Mouse (Mus musculus): ENCODE data around the gene 4930596D02Rik. TPM values are rescaled to one million over a fixed set of nuclear protein-coding genes. Genes with fewer than 3 reads are reported as not detected.

4930596D02Rik gene
- polyA plus RNA-seq (2015; fragmentation: Nextera tagmentation; extraction: Ambion mirVana) = not detected in 2 replicates

- Histone ChIP-seq H3K27ac (ENCODE audit: low read depth) (no peak within 1 kb of the TSS), H3K4me2 (ENCODE audit: low read depth, low read length) (no peak within 1 kb of the TSS), H3K4me3 (ENCODE audit: low read depth, low read length) (no peak within 1 kb of the TSS), H3K27me3 (ENCODE audit: insufficient read depth, low read length) (no peaks in the 10 kb centered on the region), H3K9me3 (ENCODE audit: low read length) (no peaks in the 10 kb centered on the region), H3K9ac (replicated peaks) (no peak within 1 kb of the TSS), H3K36me3 (replicated peaks; ENCODE audit: insufficient read depth, low read length) (no peaks in the 10 kb centered on the region), H3K4me1 (ENCODE audit: insufficient read depth) (no peaks in the 10 kb centered on the region)
- DNase-seq = no peak
- ATAC-seq = no peak
- TF ChIP-seq EP300 (IDR thresholded peaks at IDR 0.05; ENCODE audit: low read depth) (no peak), CTCF (IDR thresholded peaks at IDR 0.05; ENCODE audit: low read depth) (no peak)
- WGBS (ENCODE audit: insufficient replicate concordance) = 51% methylated on average over 4 of the region's 4 CpGs
Measured at GRCm38 (mm10) chr14:35811878-35812277, at the start of gene 4930596D02Rik. 4930596D02Rik (minus strand) TSS chr14:35811978.

- no peaks in the 10 kb centered on the region for H3K27me3 ChIP-seq (ENCODE audit: insufficient read depth, low read length)
- no peaks in the 10 kb centered on the region; the same call in 1 of the 2 replicates for H3K9me3 ChIP-seq (ENCODE audit: low read length)
- H3K4me2 ChIP-seq (ENCODE audit: low read depth, low read length) = no peak overlapping the region
- no peaks in the 10 kb centered on the region for H3K4me1 ChIP-seq (ENCODE audit: insufficient read depth)
- WGBS (ENCODE audit: insufficient replicate concordance) = 50% methylated on average over 1 of the region's 1 CpGs
- no peaks in the 10 kb centered on the region for H3K36me3 ChIP-seq (replicated peaks; ENCODE audit: insufficient read depth, low read length)
- TF ChIP-seq EP300 (IDR thresholded peaks at IDR 0.05; ENCODE audit: low read depth) (no peak), CTCF (IDR thresholded peaks at IDR 0.05; ENCODE audit: low read depth) (no peak)
- H3K9ac ChIP-seq (replicated peaks) = no peak overlapping the region
- ATAC-seq (no peak), DNase-seq (no peak)
- H3K4me3 ChIP-seq (ENCODE audit: low read depth, low read length) = no peak overlapping the region
- no peak overlapping the region for H3K27ac ChIP-seq (ENCODE audit: low read depth)
Measured at GRCm38 (mm10) chr14:35853254-35853653, 41.5 kb upstream of the 4930596D02Rik start.

DNA sequence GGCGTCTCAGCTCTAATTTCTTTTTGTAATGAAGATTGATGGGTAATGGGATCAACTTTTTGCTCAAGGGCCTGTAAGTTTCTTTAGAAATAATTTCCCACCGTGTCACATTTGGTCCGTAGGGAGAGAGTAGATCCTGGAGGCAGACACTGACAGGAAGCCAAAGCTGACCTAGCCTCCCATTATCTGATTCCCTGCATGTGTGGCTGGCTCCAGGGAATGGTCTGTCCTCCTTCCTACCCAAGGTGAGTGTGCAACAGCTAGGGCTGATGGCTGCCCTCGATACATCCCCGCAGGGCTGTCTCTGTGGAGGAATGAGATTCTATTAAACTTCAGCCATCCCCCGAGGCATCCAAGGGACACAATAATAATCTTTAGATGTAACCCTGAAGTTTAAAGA, 33.5 kb upstream of the 4930596D02Rik start:
- WGBS (ENCODE audit: insufficient replicate concordance) = 77% methylated on average over 6 of the region's 6 CpGs
- H3K27me3 ChIP-seq (ENCODE audit: insufficient read depth, low read length) = no peaks in the 10 kb centered on the region
- no peak overlapping the region for H3K4me3 ChIP-seq (ENCODE audit: low read depth, low read length)
- no peak for DNase-seq
- H3K4me1 ChIP-seq (ENCODE audit: insufficient read depth) = no peaks in the 10 kb centered on the region
- TF ChIP-seq EP300 (IDR thresholded peaks at IDR 0.05; ENCODE audit: low read depth) (no peak), CTCF (IDR thresholded peaks at IDR 0.05; ENCODE audit: low read depth) (no peak)
- no peaks in the 10 kb centered on the region for H3K36me3 ChIP-seq (replicated peaks; ENCODE audit: insufficient read depth, low read length)
- H3K27ac ChIP-seq (ENCODE audit: low read depth) = no peak overlapping the region
- H3K4me2 ChIP-seq (ENCODE audit: low read depth, low read length) = no peak overlapping the region
- no peaks in the 10 kb centered on the region; the same call in 1 of the 2 replicates for H3K9me3 ChIP-seq (ENCODE audit: low read length)
- no peak overlapping the region for H3K9ac ChIP-seq (replicated peaks)
- no peak for ATAC-seq

- H3K4me1 ChIP-seq (ENCODE audit: insufficient read depth) = no peaks in the 10 kb centered on the region
- H3K27me3 ChIP-seq (ENCODE audit: insufficient read depth, low read length) = no peaks in the 10 kb centered on the region
- H3K36me3 ChIP-seq (replicated peaks; ENCODE audit: insufficient read depth, low read length) = no peaks in the 10 kb centered on the region
- TF ChIP-seq EP300 (IDR thresholded peaks at IDR 0.05; ENCODE audit: low read depth) = no peak
- TF ChIP-seq CTCF (IDR thresholded peaks at IDR 0.05; ENCODE audit: low read depth) = no peak
- no peak for DNase-seq
- 76% methylated on average over 7 of the region's 7 CpGs for WGBS (ENCODE audit: insufficient replicate concordance)
- ATAC-seq = no peak
- H3K27ac ChIP-seq (ENCODE audit: low read depth) = no peak overlapping the region
- no peak overlapping the region for H3K4me2 ChIP-seq (ENCODE audit: low read depth, low read length)
- H3K4me3 ChIP-seq (ENCODE audit: low read depth, low read length) = no peak overlapping the region
- H3K9ac ChIP-seq (replicated peaks) = no peak overlapping the region
- H3K9me3 ChIP-seq (ENCODE audit: low read length) = no peaks in the 10 kb centered on the region
Measured at GRCm38 (mm10) chr14:35842111-35842721, 30.4 kb upstream of the 4930596D02Rik start.

DNA sequence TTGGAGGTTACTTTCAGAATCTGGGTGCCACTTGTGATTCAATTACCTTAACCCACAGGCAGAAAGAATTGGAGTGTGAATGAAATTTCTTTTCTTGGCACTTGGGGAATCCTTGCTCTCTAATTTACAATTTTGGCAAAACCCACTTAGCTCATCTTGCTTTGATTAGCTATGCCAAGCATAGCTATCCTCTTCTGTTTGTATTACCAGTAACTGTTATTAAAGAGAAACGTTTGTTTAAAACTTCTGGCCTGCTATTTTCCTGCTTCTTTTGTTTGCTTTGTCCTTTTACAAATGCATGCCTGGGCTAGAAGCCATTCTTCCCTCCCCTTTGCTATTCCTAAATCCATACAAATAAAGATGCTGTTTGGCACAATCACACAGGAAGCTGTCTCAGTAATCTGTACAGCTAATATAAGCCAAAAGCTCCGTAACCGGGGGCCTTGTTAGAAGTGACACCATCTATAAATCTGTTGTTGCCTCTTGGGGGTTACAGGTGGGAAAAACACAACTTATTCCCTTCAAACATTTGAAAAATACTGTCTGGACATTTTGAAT, 19.0 kb downstream of the 4930596D02Rik start:
- Histone ChIP-seq H3K36me3 (replicated peaks; ENCODE audit: insufficient read depth, low read length) (no peaks in the 10 kb centered on the region), H3K4me1 (ENCODE audit: insufficient read depth) (no peaks in the 10 kb centered on the region), H3K27ac (ENCODE audit: low read depth) (no peak overlapping the region), H3K4me2 (ENCODE audit: low read depth, low read length) (no peak overlapping the region), H3K27me3 (ENCODE audit: insufficient read depth, low read length) (no peaks in the 10 kb centered on the region), H3K4me3 (ENCODE audit: low read depth, low read length) (no peak overlapping the region), H3K9me3 (ENCODE audit: low read length) (no peaks in the 10 kb centered on the region), H3K9ac (replicated peaks) (no peak overlapping the region)
- TF ChIP-seq CTCF (IDR thresholded peaks at IDR 0.05; ENCODE audit: low read depth) (no peak), EP300 (IDR thresholded peaks at IDR 0.05; ENCODE audit: low read depth) (no peak)
- WGBS (ENCODE audit: insufficient replicate concordance) = 57% methylated on average over 3 of the region's 3 CpGs
- no peak for ATAC-seq
- no peak for DNase-seq

- no peak for ATAC-seq
- WGBS (ENCODE audit: insufficient replicate concordance) = 85% methylated on average over 3 of the region's 3 CpGs
- no peak for DNase-seq
Measured at GRCm38 (mm10) chr14:35780033-35780432, 31.7 kb downstream of the 4930596D02Rik start.

More at GRCm38 (mm10) chr14:35780033-35780432, 31.7 kb downstream of the 4930596D02Rik start:
- Histone ChIP-seq H3K27me3 (ENCODE audit: insufficient read depth, low read length) (no peaks in the 10 kb centered on the region), H3K4me3 (ENCODE audit: low read depth, low read length) (no peak overlapping the region), H3K9me3 (ENCODE audit: low read length) (no peaks in the 10 kb centered on the region), H3K9ac (replicated peaks) (no peak overlapping the region), H3K4me1 (ENCODE audit: insufficient read depth) (no peaks in the 10 kb centered on the region), H3K36me3 (replicated peaks; ENCODE audit: insufficient read depth, low read length) (no peaks in the 10 kb centered on the region), H3K4me2 (ENCODE audit: low read depth, low read length) (no peak overlapping the region), H3K27ac (ENCODE audit: low read depth) (no peak overlapping the region)
- TF ChIP-seq EP300 (IDR thresholded peaks at IDR 0.05; ENCODE audit: low read depth) (no peak), CTCF (IDR thresholded peaks at IDR 0.05; ENCODE audit: low read depth) (no peak)

Measured in liver, postnatal 0 days (tissue).